Mouse (Mus musculus): ENCODE data around the gene Gkn1. TPM values are rescaled to one million over a fixed set of nuclear protein-coding genes. Genes with fewer than 3 reads are reported as not detected.

Gkn1 gene
- total RNA-seq, 2 experiments from 2014 or later, result not detected

DNA sequence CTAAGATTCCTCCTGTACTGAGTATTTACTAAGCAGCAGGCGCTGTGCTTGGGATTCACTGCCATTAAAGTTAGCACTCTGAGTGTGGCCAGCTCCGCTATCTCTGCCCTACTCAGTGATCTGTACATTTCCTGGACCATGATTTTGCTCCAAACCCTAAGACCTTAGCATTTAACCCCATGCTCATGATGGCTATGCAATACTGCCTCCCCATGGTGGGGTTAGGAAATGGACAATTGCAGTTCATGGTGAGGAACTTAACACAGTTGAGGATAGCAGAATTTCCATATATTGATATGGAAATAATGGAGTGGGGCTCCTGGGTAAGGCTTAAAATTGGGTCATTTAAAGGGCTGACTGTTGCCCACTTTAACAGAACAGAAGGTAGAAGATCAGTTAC lies 27.4 kb downstream of the Gkn1 start:
- peak; percentile 39 for DNase-seq

DNA sequence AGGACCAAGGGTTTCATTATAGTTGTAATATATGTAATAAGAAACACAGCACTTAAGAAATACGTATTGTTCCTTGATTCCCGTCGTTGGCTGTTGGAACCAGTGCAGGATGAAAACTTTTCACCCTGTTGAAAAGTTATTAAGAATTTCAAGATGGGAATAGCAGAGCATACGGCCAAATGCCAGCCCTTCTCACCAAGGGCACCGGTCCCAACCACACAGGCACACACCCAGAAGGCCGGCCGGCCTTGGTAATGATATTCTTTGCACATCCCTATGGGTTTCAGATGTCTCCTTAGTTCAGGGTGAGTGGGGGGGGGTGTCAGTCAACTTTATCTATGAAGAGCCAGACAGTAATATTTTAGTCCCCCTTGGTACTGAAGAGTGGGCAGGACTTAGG lies 32.1 kb downstream of the Gkn1 start:
- DNase-seq, result peak; percentile 61

DNA sequence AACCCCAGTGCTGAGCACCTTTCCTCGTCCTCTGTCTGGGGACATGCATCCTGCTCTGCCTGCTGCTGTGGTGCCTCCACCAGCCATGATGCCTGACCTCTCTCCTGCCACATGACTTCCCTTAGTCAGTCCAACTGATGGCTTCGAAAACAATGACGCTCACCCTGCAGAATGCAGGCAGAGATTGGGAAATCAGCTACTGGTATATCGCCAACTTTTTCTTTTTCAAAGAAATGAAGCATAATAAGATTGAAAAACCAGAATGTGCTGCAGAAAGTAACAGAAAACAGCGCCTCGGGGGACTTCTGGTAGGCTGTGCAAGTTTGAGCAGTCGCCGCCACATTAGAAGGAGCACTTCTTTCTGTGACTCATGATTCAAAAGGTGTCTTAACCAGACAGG lies 33.8 kb downstream of the Gkn1 start:
- DNase-seq, result no peak

DNA sequence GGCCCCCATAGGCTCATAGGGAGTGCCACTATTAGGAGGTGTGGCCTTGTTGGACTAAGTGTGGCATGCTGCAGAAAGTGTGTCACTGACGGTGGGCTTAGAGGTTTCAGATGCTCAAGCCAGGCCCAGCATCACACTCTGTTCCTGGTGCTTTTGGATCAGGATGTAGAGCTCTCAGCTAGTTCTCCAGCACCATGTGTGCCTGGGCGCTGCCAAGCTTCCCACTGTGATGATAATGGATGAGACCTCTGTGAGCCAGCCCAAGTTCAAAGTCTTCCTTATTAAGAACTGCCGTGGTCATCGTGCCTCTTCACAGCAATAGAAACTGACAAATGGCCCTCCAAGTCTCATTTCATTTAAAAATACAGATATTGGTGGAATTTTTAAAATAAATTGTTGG lies 38.0 kb downstream of the Gkn1 start:
- DNase-seq, result no peak

DNA sequence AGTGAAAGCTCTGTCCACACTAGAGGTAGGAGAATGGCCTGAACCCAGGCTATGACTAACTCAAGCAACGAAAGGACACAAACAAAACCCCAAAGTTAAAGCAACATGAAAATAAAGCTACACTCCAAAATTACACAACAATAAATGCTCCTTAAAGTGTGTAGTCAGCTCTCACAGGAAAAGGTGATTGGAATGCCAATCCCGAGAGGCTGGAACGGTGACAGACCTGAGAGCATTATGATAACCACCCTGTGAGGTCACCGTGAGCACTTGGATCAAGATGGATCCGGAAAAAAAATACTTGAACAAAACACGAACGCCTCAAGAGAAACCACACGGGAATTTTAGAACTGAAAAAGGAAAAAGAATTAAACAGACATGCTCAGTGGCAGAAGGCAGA lies 46.3 kb downstream of the Gkn1 start:
- no peak for DNase-seq

DNA sequence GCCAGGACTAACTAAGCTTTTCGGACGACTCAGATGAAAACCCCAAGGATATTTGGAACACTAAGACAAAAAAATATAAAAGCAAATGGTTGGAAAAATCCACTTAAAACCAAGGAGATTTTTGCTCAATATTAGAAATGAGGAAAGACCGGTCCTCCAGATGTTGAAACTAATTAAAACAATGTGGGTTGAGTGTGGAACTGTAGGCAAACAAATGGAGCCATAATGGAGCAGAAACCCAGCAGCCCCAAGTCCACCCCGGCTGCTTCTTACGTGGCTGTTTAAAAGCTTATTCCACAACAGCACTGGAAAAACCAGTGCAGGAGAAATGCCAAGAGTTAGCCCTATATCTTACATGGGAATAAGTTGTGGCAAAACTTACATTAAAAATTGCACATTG lies 48.0 kb downstream of the Gkn1 start:
- DNase-seq, result no peak

DNA sequence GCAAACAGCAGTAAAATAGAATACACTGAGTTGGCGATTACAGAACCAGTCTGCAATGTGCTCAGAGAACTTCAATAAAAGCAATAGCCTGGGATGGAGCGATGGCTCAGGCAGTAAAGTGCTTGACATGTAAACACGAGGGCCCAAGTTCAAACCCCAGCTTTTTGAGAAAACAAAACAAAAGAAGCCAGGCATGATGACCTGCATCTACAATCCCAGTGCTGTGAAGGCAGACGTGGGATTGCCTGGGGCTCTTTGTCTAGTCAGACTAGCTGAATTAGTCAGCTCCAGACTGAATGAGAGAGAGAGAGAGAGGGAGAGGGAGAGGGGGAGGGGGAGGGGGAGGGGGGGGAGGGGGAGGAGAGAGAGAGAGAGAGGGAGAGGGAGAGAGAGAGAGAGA lies 48.8 kb downstream of the Gkn1 start:
- no peak for DNase-seq

Other genes starting within 250 kb of the Gkn1 start
- under 1 TPM in 1 of 2 experiments, not detected in 1; 0.11 TPM for gene D6Ertd527e, start 246.2 kb downstream of the Gkn1 start, total RNA-seq (2021)
- gene Antxr1, start 15.1 kb downstream of the Gkn1 start, total RNA-seq (2021), result 10 to 100 TPM; 46.8 to 61.4 TPM
- gene Gkn2, start 22.4 kb upstream of the Gkn1 start, total RNA-seq (2021), result not detected
- 1 to 10 TPM; 1.8 to 2.1 TPM for gene Gkn3, start 38.0 kb upstream of the Gkn1 start, total RNA-seq (2021)
- gene Bmp10, start 78.1 kb upstream of the Gkn1 start, total RNA-seq (2021), result not detected
- 1 to 10 TPM; 3.0 to 3.3 TPM for gene Arhgap25, start 182.3 kb upstream of the Gkn1 start, total RNA-seq (2021)
- gene Prokr1, start 239.8 kb upstream of the Gkn1 start, total RNA-seq (2021), result 1 to 10 TPM; 3.1 to 3.5 TPM